In the genomic region with DNA sequence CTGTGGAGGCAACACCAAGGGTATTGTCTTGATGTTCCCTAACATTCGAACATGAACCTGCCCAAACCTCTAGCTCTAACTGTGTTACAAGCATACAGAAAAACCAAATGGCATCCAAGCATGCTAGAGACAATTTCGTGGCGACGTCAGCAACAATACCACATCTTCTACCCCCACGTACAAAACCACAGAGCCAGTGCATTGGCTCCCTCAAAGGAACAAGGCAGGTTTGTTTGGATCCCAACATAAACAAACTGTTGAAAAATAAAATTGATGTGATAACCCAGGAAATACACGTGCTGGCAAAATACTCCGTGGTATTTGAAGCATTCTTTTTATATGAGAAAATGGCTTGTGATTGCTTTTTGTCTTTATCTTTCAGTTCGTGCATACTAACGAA, we compare ENCODE assay signal across 25 mouse cellular contexts.
DNase-seq lines count a peak whose midpoint lies in the region; ATAC-seq lines count a peak whose summit lies in the region.
"Had no signal": no experiment of that assay in that cellular context is flagged by ENCODE, and none has a peak within 500 bp of the region (broad histone marks: within the 10 kb centered on the region; RNA-seq: fewer than 3 reads in every experiment).

No protein-coding gene starts in this region.

- DNase-seq in spleen, postnatal 4 days (ENCODE audit: low spot score in 2 of 2): peak; percentile 6 to 23
- DNase-seq in spleen, adult 18-20 months: no peak
- peak; percentile 26 to 50 for DNase-seq in CD8-positive naive resting alpha-beta T cell, adult 2 months (ENCODE audit: low read depth in 2 of 2, low spot score in 2 of 2)
- DNase-seq in gastrocnemius, adult 8-10 months (ENCODE audit: low spot score in 2 of 2): no peak
- DNase-seq in adrenal gland, postnatal 4 days (ENCODE audit: low spot score in 2 of 2): no peak
- DNase-seq: adrenal gland, postnatal 14 days; cerebellum, adult 8-10 months; cerebellum, postnatal 36 days; embryo, embryonic 11 days; gastrocnemius, adult 2 months; heart, postnatal 36 days; kidney, adult 9 months; kidney, postnatal 14 days; layer of hippocampus, postnatal 36 days had no signal

- no peak overlapping the region for H3K27ac ChIP-seq in forebrain, embryonic 15.5 days (replicated peaks)
- H3K27ac ChIP-seq: embryonic facial prominence, embryonic 13.5 days; forebrain, embryonic 12.5 days; gastrocnemius, adult 2 months; heart, embryonic 15.5 days; hindbrain, embryonic 13.5 days; intestine, embryonic 15.5 days; layer of hippocampus, adult 2 months; midbrain, embryonic 10.5 days had no signal

- peak; percentile 20 for ATAC-seq in inflammation-experienced regulatory T-cells, adult 6 months
- no peak for ATAC-seq in forebrain, embryonic 15.5 days (replicated peaks)
- ATAC-seq: intestine, embryonic 15.5 days had no signal

- H3K4me2 ChIP-seq in forebrain, embryonic 15.5 days (replicated peaks): no peak overlapping the region
- H3K4me2 ChIP-seq: embryonic facial prominence, embryonic 13.5 days; forebrain, embryonic 12.5 days; heart, embryonic 15.5 days; hindbrain, embryonic 13.5 days; intestine, embryonic 15.5 days had no signal

- H3K36me3 ChIP-seq in forebrain, embryonic 15.5 days: no peaks in the 10 kb centered on the region
- H3K36me3 ChIP-seq: embryonic facial prominence, embryonic 13.5 days; forebrain, embryonic 12.5 days; G1E; heart, embryonic 15.5 days; hindbrain, embryonic 13.5 days; intestine, embryonic 15.5 days; midbrain, embryonic 10.5 days had no signal

- H3K9ac ChIP-seq in forebrain, embryonic 15.5 days (replicated peaks): no peak overlapping the region
- H3K9ac ChIP-seq: embryonic facial prominence, embryonic 13.5 days; forebrain, embryonic 12.5 days; heart, embryonic 15.5 days; hindbrain, embryonic 13.5 days; intestine, embryonic 15.5 days had no signal

- no peaks in the 10 kb centered on the region for H3K27me3 ChIP-seq in forebrain, embryonic 15.5 days
- H3K27me3 ChIP-seq: embryonic facial prominence, embryonic 13.5 days; forebrain, embryonic 12.5 days; heart, embryonic 15.5 days; hindbrain, embryonic 13.5 days; intestine, embryonic 15.5 days had no signal

- 78% methylated on average over 9 of the region's 9 CpGs for WGBS in forebrain, embryonic 15.5 days

- no peak overlapping the region for H3K4me3 ChIP-seq in forebrain, embryonic 15.5 days
- H3K4me3 ChIP-seq: embryonic facial prominence, embryonic 13.5 days; erythroblast, embryonic 14.5 days; forebrain, embryonic 12.5 days; gastrocnemius, adult 2 months; heart, embryonic 15.5 days; hindbrain, embryonic 13.5 days; intestine, embryonic 15.5 days; layer of hippocampus, adult 2 months; midbrain, embryonic 10.5 days had no signal

- no peaks in the 10 kb centered on the region for H3K4me1 ChIP-seq in forebrain, embryonic 15.5 days
- H3K4me1 ChIP-seq: forebrain, embryonic 12.5 days; heart, embryonic 15.5 days; hindbrain, embryonic 13.5 days; intestine, embryonic 15.5 days had no signal

- no peaks in the 10 kb centered on the region for H3K9me3 ChIP-seq in forebrain, embryonic 15.5 days
- H3K9me3 ChIP-seq: embryonic facial prominence, embryonic 13.5 days; forebrain, embryonic 12.5 days; G1E; heart, embryonic 15.5 days; hindbrain, embryonic 13.5 days; intestine, embryonic 15.5 days; midbrain, embryonic 10.5 days had no signal

Comparison
In these comparisons a context has a peak if more than half of its experiments do, and no peak if none do; other contexts are left out.
1. DNase-seq: peak in spleen, postnatal 4 days (2 of 2) and CD8-positive naive resting alpha-beta T cell, adult 2 months (2 of 2); none in spleen, adult 18-20 months (0 of 2), gastrocnemius, adult 8-10 months (0 of 2) and adrenal gland, postnatal 4 days (0 of 2).